Mouse (Mus musculus) MEL (cell line): ENCODE results near the gene Clec12a.

ENCODE experiments used
- CTCF ChIP-seq, 3 experiments: IDR thresholded peaks in 2 of 3; conservative IDR thresholded peaks in 1 of 3; 2 replicates each; pipeline ENCODE4 v1.5.1; 2011 to 2012; ENCODE audit warnings: low read length in 3 of 3, low read depth in 2 of 3, mild to moderate bottlenecking in 2 of 3, improper control_type of control experiment in 1 of 3, inconsistent platforms in 1 of 3, mixed read lengths in 1 of 3, moderate library complexity in 1 of 3; ENCODE audit not compliant: control insufficient read depth in 1 of 3, insufficient read depth in 1 of 3, poor library complexity in 1 of 3, severe bottlenecking in 1 of 3
- JUND ChIP-seq: IDR thresholded peaks from 2 replicates; pipeline ENCODE4 v1.6.1; 2011; ENCODE audit warnings: low read depth, mild to moderate bottlenecking, improper control_type of control experiment, low read length
- MAX ChIP-seq: IDR thresholded peaks from 2 replicates; pipeline ENCODE4 v1.6.1; 2011; ENCODE audit warnings: low read length, improper control_type of control experiment

- TF ChIP-seq CTCF (IDR thresholded peaks at IDR 0.05 in 2 of 3, conservative IDR thresholded peaks at IDR 0.05 in 1 of 3; ENCODE audit: control insufficient read depth in 1 of 3, insufficient read depth in 1 of 3, low read depth in 2 of 3, low read length in 3 of 3, poor library complexity in 1 of 3, severe bottlenecking in 1 of 3) (no peak), MAX (no peak), JUND (no peak)
Observed at GRCm38 (mm10) chr6:129312499-129312898, 30.0 kb upstream of the Clec12a start.
